Mouse (Mus musculus) stomach, postnatal 0 days (tissue): Measurements from ENCODE around the gene Ccdc43. TPM values are rescaled to one million over a fixed set of nuclear protein-coding genes. Genes with fewer than 3 reads are reported as not detected.
A peak's percentile ranks its signal among the peaks of the same experiment; 100 is the strongest.

Experiments used
- ATAC-seq: fragments of 200-750 bp; cut with Nextera tagmentation; 2 replicates; pipeline ENCODE4 v1.8.0; 2017; ENCODE audit not compliant: low FRiP score, low TSS enrichment
- DNase-seq: peaks from one replicate; pipeline ENCODE4 v3.0.0-alpha.2; 2016; ENCODE audit warnings: low spot score
- H3K27ac ChIP-seq: fragments of 300-500 bp; sonication (generic); replicated peaks from 2 replicates; pipeline ENCODE4 v1.5.1; 2014; ENCODE audit warnings: mild to moderate bottlenecking, control low read depth
- H3K27me3 ChIP-seq: fragments of 300-500 bp; sonication (generic); 2 replicates; pipeline ENCODE4 v1.6.1; 2014; ENCODE audit warnings: low read length; ENCODE audit not compliant: control insufficient read depth, insufficient read depth
- H3K36me3 ChIP-seq: fragments of 300-500 bp; sonication (generic); 2 replicates; pipeline ENCODE4 v1.6.1; 2014; ENCODE audit warnings: low read length, mixed read lengths; ENCODE audit not compliant: control insufficient read depth, insufficient read depth
- H3K4me1 ChIP-seq: fragments of 300-500 bp; sonication (generic); replicated peaks from 2 replicates; pipeline ENCODE4 v1.6.1; 2014; ENCODE audit warnings: antibody characterized with exemption; ENCODE audit not compliant: control insufficient read depth, insufficient read depth
- H3K4me2 ChIP-seq: fragments of 300-500 bp; sonication (generic); replicated peaks from 2 replicates; pipeline ENCODE4 v1.6.1; 2014; ENCODE audit warnings: low read depth, mild to moderate bottlenecking, control low read depth, moderate library complexity
- H3K4me3 ChIP-seq: fragments of 300-500 bp; sonication (generic); 2 replicates; pipeline ENCODE4 v1.5.1; 2014; ENCODE audit warnings: low read depth, low read length, control low read depth
- H3K9ac ChIP-seq: fragments of 300-500 bp; sonication (generic); 2 replicates; pipeline ENCODE4 v1.6.1; 2014; ENCODE audit warnings: mild to moderate bottlenecking, low read length, control low read depth, mixed read lengths
- H3K9me3 ChIP-seq: fragments of 300-500 bp; sonication (generic); 2 replicates; pipeline ENCODE4 v1.6.1; 2016; ENCODE audit warnings: low read length; ENCODE audit not compliant: control insufficient read depth
- CTCF ChIP-seq: IDR thresholded peaks from 2 replicates; pipeline ENCODE4 v1.5.1; 2016; ENCODE audit warnings: antibody characterized with exemption, low read depth, mild to moderate bottlenecking, moderate library complexity
- EP300 ChIP-seq: optimal IDR thresholded peaks from 2 replicates; pipeline ENCODE3; 2016; ENCODE audit warnings: antibody characterized with exemption
- WGBS: fragments of 180-500 bp; shearing (Covaris S2); extraction: QIAGEN DNeasy Blood & Tissue Kit; methylation state at CpG from one replicate; pipeline ENCODE4 v1.1.7; 2014; 5-methylcytosine and 5-hydroxymethylcytosine counted together
- microRNA-seq: library from miRNA; unstranded; fragments of <30 nt; microRNA quantifications from one replicate; pipeline ENCODE4, GENCODE M21; 2016
- polyA plus RNA-seq: library from polyadenylated mRNA; unstranded; fragments of >200 nt; fragmentation: Nextera tagmentation; extraction: Ambion mirVana; gene quantifications from 2 replicates; pipeline ENCODE4 v1.2.1, GENCODE M21; 2015

The Ccdc43 gene
- polyA plus RNA-seq, 1 experiment from 2014 or later: 19.0 TPM

DNA sequence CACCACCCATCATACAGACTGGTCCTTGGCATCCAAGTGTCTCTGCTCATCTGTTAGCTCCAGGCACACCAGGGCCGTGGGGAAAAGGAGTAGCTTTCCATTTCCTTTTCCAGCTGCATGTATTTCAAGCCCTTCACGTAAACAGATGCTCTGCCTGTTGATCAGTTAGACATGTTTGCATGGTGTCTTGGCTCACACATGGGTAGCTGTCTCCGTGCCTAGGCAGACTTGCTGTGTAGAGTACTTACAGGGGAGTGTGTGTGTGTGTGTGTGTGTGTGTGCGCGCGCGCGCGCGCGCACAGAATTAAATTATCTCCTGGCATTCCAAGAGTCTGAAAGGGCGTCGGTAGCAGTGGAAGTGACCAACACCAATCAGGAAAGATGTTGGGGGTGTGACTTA is 51.4 kb downstream of the Ccdc43 start:
- DNase-seq (no peak), ATAC-seq (no peak)
- Histone ChIP-seq H3K4me1 (peaks cover 5% of the 10 kb centered on the region; the same call in 1 of the 2 replicates), H3K9ac (no peak overlapping the region), H3K9me3 (no peaks in the 10 kb centered on the region), H3K4me2 (no peak overlapping the region), H3K27ac (peak overlapping the region; percentile 56; the same call in 1 of the 2 replicates), H3K27me3 (no peaks in the 10 kb centered on the region), H3K36me3 (no peaks in the 10 kb centered on the region), H3K4me3 (no peak overlapping the region)
- WGBS: 68% methylated on average over 13 of the region's 13 CpGs
- TF ChIP-seq EP300 (no peak), CTCF (no peak)

DNA sequence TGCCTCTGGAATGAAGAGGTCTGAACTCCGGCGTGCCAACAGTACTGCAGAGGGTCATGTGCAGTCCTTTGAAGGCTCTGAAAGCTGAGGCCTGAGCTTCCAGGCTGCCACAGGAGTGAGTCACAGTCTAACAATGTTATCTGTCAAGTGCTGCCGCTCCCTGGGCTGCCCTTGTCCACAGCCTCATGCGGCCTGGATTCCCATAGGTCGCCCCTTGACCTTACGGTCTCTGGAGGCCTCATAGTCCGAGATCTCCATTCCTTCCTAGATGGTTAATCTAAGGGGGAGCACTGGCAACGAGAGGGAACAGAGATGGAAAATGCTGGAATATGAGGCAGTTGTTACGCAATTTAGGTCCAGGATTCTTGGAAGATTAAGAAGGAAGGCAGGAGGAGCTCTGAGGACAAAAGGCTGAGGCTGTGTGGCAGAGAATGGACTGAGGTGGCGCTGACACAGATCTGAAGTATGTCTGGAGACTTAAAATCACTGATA is 53.6 kb downstream of the Ccdc43 start:
- H3K27ac ChIP-seq: peak overlapping the region; percentile 50; the same call in 1 of the 2 replicates
- H3K4me1 ChIP-seq: peaks cover 5% of the 10 kb centered on the region; the same call in 1 of the 2 replicates
- 23% methylated on average over 10 of the region's 10 CpGs for WGBS
- ATAC-seq (peak; percentile 97), DNase-seq (peak; percentile 81)
- no peaks in the 10 kb centered on the region for H3K27me3 ChIP-seq
- no peaks in the 10 kb centered on the region for H3K36me3 ChIP-seq
- H3K9me3 ChIP-seq: no peaks in the 10 kb centered on the region
- no peak overlapping the region for H3K9ac ChIP-seq
- peak; percentile 47 for TF ChIP-seq CTCF
- TF ChIP-seq EP300: no peak
- H3K4me2 ChIP-seq: no peak overlapping the region
- H3K4me3 ChIP-seq: no peak overlapping the region

DNA sequence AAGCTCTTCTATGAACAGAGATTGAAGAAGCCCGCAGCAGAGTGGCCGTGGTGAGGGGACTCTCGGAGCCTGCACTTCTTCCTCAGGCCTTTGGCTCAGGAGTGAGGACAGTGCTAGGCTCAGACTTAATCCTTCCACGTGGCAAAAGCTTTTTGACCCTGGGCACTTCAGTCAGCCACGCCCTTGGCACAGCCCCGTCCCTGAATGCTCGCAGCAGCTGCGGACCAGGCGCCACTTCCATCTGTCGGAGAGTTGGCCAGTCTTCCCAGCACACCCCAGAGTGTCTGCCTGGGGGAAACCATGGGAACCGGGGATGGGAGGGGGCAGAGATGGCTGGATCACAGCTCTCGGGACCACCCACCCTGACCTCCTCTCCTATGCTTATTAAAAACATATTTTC is 60.7 kb downstream of the Ccdc43 start:
- Histone ChIP-seq H3K27me3 (no peaks in the 10 kb centered on the region), H3K4me2 (no peak overlapping the region), H3K9me3 (no peaks in the 10 kb centered on the region), H3K27ac (no peak overlapping the region), H3K4me1 (0 out of 2 replicates have a peak, but pooled peaks cover 5% of the 10 kb centered on the region), H3K4me3 (no peak overlapping the region), H3K36me3 (no peaks in the 10 kb centered on the region), H3K9ac (no peak overlapping the region)
- ATAC-seq (no peak), DNase-seq (peak; percentile 20)
- no peak for TF ChIP-seq EP300
- TF ChIP-seq CTCF: no peak
- WGBS: 37% methylated on average over 12 of the region's 12 CpGs

Small RNA genes within 50 kb of the gene (microRNA-seq; reads per million reads assigned to microRNA genes)
- not detected for gene Gm22920

Other genes starting within 250 kb of the Ccdc43 start
- gene Itga2b, start 227.7 kb downstream of the Ccdc43 start, polyA plus RNA-seq: 5.4 and 6.5 TPM in 2 replicates
- gene Gpatch8, start 141.4 kb downstream of the Ccdc43 start, polyA plus RNA-seq: 16.7 and 16.8 TPM in 2 replicates
- gene Gm11627, start 118.3 kb downstream of the Ccdc43 start, polyA plus RNA-seq: 20.1 and 22.4 TPM in 2 replicates
- 10.2 and 11.8 TPM in 2 replicates for gene Fzd2, start 93.4 kb downstream of the Ccdc43 start, polyA plus RNA-seq
- 0.23 and 0.39 TPM in 2 replicates for gene Meioc, start 34.1 kb downstream of the Ccdc43 start, polyA plus RNA-seq
- 1.8 and 2.0 TPM in 2 replicates for gene Adam11, start 63.7 kb upstream of the Ccdc43 start, polyA plus RNA-seq
- gene Gjc1, start 121.9 kb upstream of the Ccdc43 start, polyA plus RNA-seq: 18.1 and 21.1 TPM in 2 replicates
- gene Higd1b, start 138.1 kb upstream of the Ccdc43 start, polyA plus RNA-seq: 3.2 and 5.9 TPM in 2 replicates
- gene Eftud2, start 183.2 kb upstream of the Ccdc43 start, polyA plus RNA-seq: 62.0 and 65.2 TPM in 2 replicates
- 0.30 and 0.56 TPM in 2 replicates for gene Ccdc103, start 183.4 kb upstream of the Ccdc43 start, polyA plus RNA-seq
- not detected in 2 replicates for gene Fam187a, start 187.4 kb upstream of the Ccdc43 start, polyA plus RNA-seq
- 0.68 and 1.1 TPM in 2 replicates for gene Gfap, start 203.1 kb upstream of the Ccdc43 start, polyA plus RNA-seq
- 1.1 and 1.3 TPM in 2 replicates for gene Kif18b, start 227.3 kb upstream of the Ccdc43 start, polyA plus RNA-seq
- 1.4 and 1.9 TPM in 2 replicates for gene C1ql1, start 248.9 kb upstream of the Ccdc43 start, polyA plus RNA-seq